Comparison of ENCODE assay signal across 9 mouse cellular contexts in the genomic region with DNA sequence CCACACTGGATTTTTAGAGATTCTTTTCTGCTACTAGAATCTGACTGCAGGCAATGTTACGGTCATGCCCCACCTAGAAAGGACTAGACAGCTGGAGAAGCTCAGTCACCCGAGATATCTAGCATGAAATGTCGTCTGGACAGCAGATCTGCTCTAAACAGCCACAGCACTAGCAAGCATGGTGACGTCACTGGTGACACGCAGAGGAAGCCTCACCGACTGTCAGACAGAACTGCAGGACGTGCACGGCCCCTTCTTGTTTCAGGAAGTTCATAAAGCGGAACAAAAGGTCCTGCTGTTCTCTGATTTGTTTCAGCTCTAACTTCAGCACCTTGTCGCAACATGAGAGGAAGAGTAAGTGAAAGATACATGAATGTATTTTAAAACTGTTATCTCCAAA. TPM values are rescaled to one million over a fixed set of nuclear protein-coding genes. Genes with fewer than 3 reads are reported as not detected.
DNase-seq lines count a peak whose midpoint lies in the region; ATAC-seq and TF ChIP-seq lines count a peak whose summit lies in the region.
"Had no signal": no experiment of that assay in that cellular context is flagged by ENCODE, and none has a peak within 500 bp of the region (broad histone marks: within the 10 kb centered on the region; RNA-seq: fewer than 3 reads in every experiment).

No protein-coding gene starts in this region.

- H3K9me3 ChIP-seq in kidney, embryonic 16.5 days (ENCODE audit: low read length), result no peaks in the 10 kb centered on the region
- no peaks in the 10 kb centered on the region for H3K9me3 ChIP-seq in lung, embryonic 14.5 days (ENCODE audit: low read depth, low read length)
- H3K9me3 ChIP-seq in forebrain, embryonic 15.5 days, result no peaks in the 10 kb centered on the region
- no peaks in the 10 kb centered on the region for H3K9me3 ChIP-seq in midbrain, embryonic 13.5 days
- H3K9me3 ChIP-seq: stomach, embryonic 15.5 days had no signal

- H3K36me3 ChIP-seq in kidney, embryonic 16.5 days (ENCODE audit: insufficient read depth, low read length), result peaks cover 11% of the 10 kb centered on the region; the same call in 1 of the 2 replicates
- H3K36me3 ChIP-seq in lung, embryonic 14.5 days (ENCODE audit: insufficient read depth), result peaks cover 19% of the 10 kb centered on the region; the same call in 1 of the 2 replicates
- peaks cover 13% of the 10 kb centered on the region; the same call in 1 of the 2 replicates for H3K36me3 ChIP-seq in forebrain, embryonic 15.5 days
- peaks cover 28% of the 10 kb centered on the region for H3K36me3 ChIP-seq in midbrain, embryonic 13.5 days
- H3K36me3 ChIP-seq: stomach, embryonic 15.5 days had no signal

- no peak overlapping the region for H3K4me3 ChIP-seq in kidney, embryonic 16.5 days (ENCODE audit: low read length)
- H3K4me3 ChIP-seq in lung, embryonic 14.5 days (ENCODE audit: low read depth, low read length), result no peak overlapping the region
- H3K4me3 ChIP-seq in forebrain, embryonic 15.5 days, result no peak overlapping the region
- no peak overlapping the region for H3K4me3 ChIP-seq in midbrain, embryonic 13.5 days (replicated peaks)
- H3K4me3 ChIP-seq: stomach, embryonic 15.5 days had no signal

- no peak overlapping the region for H3K9ac ChIP-seq in kidney, embryonic 16.5 days (replicated peaks; ENCODE audit: low read length)
- H3K9ac ChIP-seq in lung, embryonic 14.5 days, result no peak overlapping the region
- no peak overlapping the region for H3K9ac ChIP-seq in forebrain, embryonic 15.5 days (replicated peaks)
- H3K9ac ChIP-seq in midbrain, embryonic 13.5 days (replicated peaks), result no peak overlapping the region
- H3K9ac ChIP-seq: stomach, embryonic 15.5 days had no signal

- DNase-seq in kidney, adult 9 months, result peak; percentile 7
- DNase-seq in ZHBTc4 (ENCODE audit: low read depth, low spot score), result peak; percentile 45
- DNase-seq in heart, adult 9 months (ENCODE audit: low spot score in 2 of 2), result peak; percentile 32 to 37
- peak; percentile 83 for DNase-seq in lung, embryonic 14.5 days
- DNase-seq in spleen, postnatal 4 days (ENCODE audit: low spot score in 2 of 2), result peak; percentile 60 to 73

- ATAC-seq in kidney, embryonic 16.5 days (ENCODE audit: low FRiP score, low TSS enrichment), result no peak
- ATAC-seq in lung, embryonic 14.5 days (ENCODE audit: insufficient read depth), result peak; percentile 93
- no peak for ATAC-seq in forebrain, embryonic 15.5 days (replicated peaks)
- no peak for ATAC-seq in midbrain, embryonic 13.5 days

- WGBS in kidney, embryonic 16.5 days, result 52% methylated on average over 10 of the region's 10 CpGs
- WGBS in lung, embryonic 14.5 days, result 42% methylated on average over 10 of the region's 10 CpGs
- WGBS in forebrain, embryonic 15.5 days, result 85% methylated on average over 10 of the region's 10 CpGs
- WGBS in midbrain, embryonic 13.5 days, result 82% methylated on average over 10 of the region's 10 CpGs

- H3K4me1 ChIP-seq in kidney, embryonic 16.5 days (ENCODE audit: insufficient read depth, low read length), result no peaks in the 10 kb centered on the region
- no peaks in the 10 kb centered on the region for H3K4me1 ChIP-seq in lung, embryonic 14.5 days (ENCODE audit: insufficient read depth)
- no peaks in the 10 kb centered on the region for H3K4me1 ChIP-seq in forebrain, embryonic 15.5 days
- H3K4me1 ChIP-seq in midbrain, embryonic 13.5 days (replicated peaks), result no peaks in the 10 kb centered on the region
- H3K4me1 ChIP-seq: stomach, embryonic 15.5 days had no signal

- no peak for TF ChIP-seq CTCF in lung, embryonic 14.5 days (IDR thresholded peaks at IDR 0.05; ENCODE audit: low read depth)

- no peaks in the 10 kb centered on the region for H3K27me3 ChIP-seq in kidney, embryonic 16.5 days (ENCODE audit: insufficient read depth, low read length)
- H3K27me3 ChIP-seq in lung, embryonic 14.5 days (ENCODE audit: insufficient read depth, low read length), result no peaks in the 10 kb centered on the region
- no peaks in the 10 kb centered on the region for H3K27me3 ChIP-seq in forebrain, embryonic 15.5 days
- H3K27me3 ChIP-seq in midbrain, embryonic 13.5 days, result no peaks in the 10 kb centered on the region
- H3K27me3 ChIP-seq: stomach, embryonic 15.5 days had no signal

- no peak overlapping the region for H3K4me2 ChIP-seq in kidney, embryonic 16.5 days (replicated peaks; ENCODE audit: low read depth, low read length)
- no peak overlapping the region; the same call in 1 of the 2 replicates for H3K4me2 ChIP-seq in lung, embryonic 14.5 days
- no peak overlapping the region for H3K4me2 ChIP-seq in forebrain, embryonic 15.5 days (replicated peaks)
- no peak overlapping the region for H3K4me2 ChIP-seq in midbrain, embryonic 13.5 days (replicated peaks)
- H3K4me2 ChIP-seq: stomach, embryonic 15.5 days had no signal

- no peak overlapping the region for H3K27ac ChIP-seq in kidney, embryonic 16.5 days (ENCODE audit: low read length)
- H3K27ac ChIP-seq in lung, embryonic 14.5 days (ENCODE audit: low read depth), result no peak overlapping the region
- H3K27ac ChIP-seq in forebrain, embryonic 15.5 days (replicated peaks), result no peak overlapping the region
- no peak overlapping the region for H3K27ac ChIP-seq in midbrain, embryonic 13.5 days
- H3K27ac ChIP-seq: stomach, embryonic 15.5 days had no signal

RNA-seq across cellular contexts. Expression of gene Snx14, which starts 34.7 kb away (rescaled TPM):
- 32.1 and 32.9 TPM in 2 replicates for polyA plus RNA-seq in kidney, embryonic 16.5 days (2015; fragmentation: Nextera tagmentation; extraction: Ambion mirVana)
- 22.9 and 24.5 TPM in 2 replicates for polyA plus RNA-seq in lung, embryonic 14.5 days (2014; fragmentation: Nextera tagmentation; extraction: Ambion mirVana)
- polyA plus RNA-seq in forebrain, embryonic 15.5 days (2015; fragmentation: Nextera tagmentation; extraction: Ambion mirVana), result 26.2 and 27.7 TPM in 2 replicates
- polyA plus RNA-seq in midbrain, embryonic 13.5 days (2015; fragmentation: Nextera tagmentation; extraction: Ambion mirVana), result 26.5 TPM in 2 replicates

RNA-seq across cellular contexts. Expression of gene Gm20537, which starts 52.3 kb away (rescaled TPM):
- 0.31 and 1.3 TPM in 2 replicates for polyA plus RNA-seq in kidney, embryonic 16.5 days (2015; fragmentation: Nextera tagmentation; extraction: Ambion mirVana)
- polyA plus RNA-seq in lung, embryonic 14.5 days (2014; fragmentation: Nextera tagmentation; extraction: Ambion mirVana), result 0.68 TPM in 1 of 2 replicates, not detected in the other
- 0.57 and 0.69 TPM in 2 replicates for polyA plus RNA-seq in forebrain, embryonic 15.5 days (2015; fragmentation: Nextera tagmentation; extraction: Ambion mirVana)
- 0.62 and 1.5 TPM in 2 replicates for polyA plus RNA-seq in midbrain, embryonic 13.5 days (2015; fragmentation: Nextera tagmentation; extraction: Ambion mirVana)

Comparison
In these comparisons a context has a peak if more than half of its experiments do, and no peak if none do; other contexts are left out.
1. DNase-seq: peak in every context shown above with its lines; median percentile 83 in lung, embryonic 14.5 days; 66 in spleen, postnatal 4 days; 45 in ZHBTc4; 34 in heart, adult 9 months; 7 in kidney, adult 9 months.